Mouse (Mus musculus): Measurements from ENCODE around the gene Rhox1. TPM values are rescaled to one million over a fixed set of nuclear protein-coding genes. Genes with fewer than 3 reads are reported as not detected.
"Not testable (repeated sequence)": the region's sequence is repeated elsewhere in the genome, so short reads cannot be mapped to it uniquely, and the experiment has no call there.

Rhox1 gene
- under 1 TPM in 1 of 2 experiments, not detected in 1; 0.38 TPM for polyA plus RNA-seq (2017; shearing (Covaris generic))

GRCm38 (mm10) chrX:37222158-37222557 lies at the start of gene Rhox1:
Gene Rhox1 (minus strand): TSS chrX:37222258.
- ATAC-seq: not testable (repeated sequence)

GRCm38 (mm10) chrX:37265038-37265437 lies 43.0 kb upstream of the Rhox1 start, which contains the start of gene Rhox4a:
Gene Rhox4a (plus strand): TSS chrX:37265338.
- ATAC-seq: not testable (repeated sequence)

- not testable (repeated sequence) for ATAC-seq
These were observed 27.6 kb upstream of the Rhox1 start, which contains the start of gene Rhox3a for GRCm38 (mm10) chrX:37249619-37250018. Gene Rhox3a (plus strand): TSS chrX:37249919.

GRCm38 (mm10) chrX:37244676-37245075 lies 22.6 kb upstream of the Rhox1 start, which contains the start of gene Rhox2a:
Gene Rhox2a (plus strand): TSS chrX:37244976.
- ATAC-seq: not testable (repeated sequence)

- ATAC-seq: no peak
These were observed 11.1 kb downstream of the Rhox1 start, which contains the start of gene Gm9 for GRCm38 (mm10) chrX:37210941-37211340. Gene Gm9 (minus strand): TSS chrX:37211041.

- no peak for ATAC-seq
These were observed 23.4 kb downstream of the Rhox1 start for GRCm38 (mm10) chrX:37198676-37199075.

- ATAC-seq: peak; percentile 7
These were observed 30.2 kb downstream of the Rhox1 start for GRCm38 (mm10) chrX:37191744-37192379.

GRCm38 (mm10) chrX:37191105-37191743 lies 30.8 kb downstream of the Rhox1 start, which contains the start of the genes Ndufa1 and Rnf113a1:
Gene Ndufa1 (minus strand): TSS chrX:37191163.
Gene Rnf113a1 (plus strand): TSS chrX:37191245.
- ATAC-seq: peak; percentile 87

- ATAC-seq: no peak
These were observed 31.3 kb downstream of the Rhox1 start for GRCm38 (mm10) chrX:37190755-37191104.

GRCm38 (mm10) chrX:37184401-37184800 lies 37.7 kb downstream of the Rhox1 start:
- not testable (repeated sequence) for ATAC-seq

GRCm38 (mm10) chrX:37168742-37169141 lies 53.3 kb downstream of the Rhox1 start, which contains the start of gene Akap14:
Gene Akap14 (minus strand): TSS chrX:37168842.
- ATAC-seq: no peak

- ATAC-seq: peak; percentile 93
These were observed 55.0 kb downstream of the Rhox1 start for GRCm38 (mm10) chrX:37167085-37167484.

Other genes with a start within 250 kb of the Rhox1 start
- 100 to 1,000 TPM; 150 to 159 TPM for gene Sept6, start 230.5 kb downstream of the Rhox1 start, polyA plus RNA-seq (2017; shearing (Covaris generic))
- not detected for gene Sowahd, start 173.4 kb downstream of the Rhox1 start, polyA plus RNA-seq (2017; shearing (Covaris generic))
- 1,000 to 10,000 TPM in 1 of 2 experiments, 100 to 1,000 TPM in 1; 487 to 1,066 TPM for gene Rpl39, start 136.9 kb downstream of the Rhox1 start, polyA plus RNA-seq (2017; shearing (Covaris generic))
- gene Upf3b, start 111.9 kb downstream of the Rhox1 start, polyA plus RNA-seq (2017; shearing (Covaris generic)): 10 to 100 TPM; 34.4 to 38.5 TPM
- 10 to 100 TPM; 23.9 to 29.3 TPM for gene Nkap, start 95.5 kb downstream of the Rhox1 start, polyA plus RNA-seq (2017; shearing (Covaris generic))
- gene Akap14, start 53.4 kb downstream of the Rhox1 start, polyA plus RNA-seq (2017; shearing (Covaris generic)): under 1 TPM in 1 of 2 experiments, not detected in 1; 0.30 TPM
- gene Ndufa1, start 31.1 kb downstream of the Rhox1 start, polyA plus RNA-seq (2017; shearing (Covaris generic)): 100 to 1,000 TPM; 210 to 310 TPM
- 10 to 100 TPM; 14.2 to 14.8 TPM for gene Rnf113a1, start 31.0 kb downstream of the Rhox1 start, polyA plus RNA-seq (2017; shearing (Covaris generic))
- gene Gm9, start 11.2 kb downstream of the Rhox1 start, polyA plus RNA-seq (2017; shearing (Covaris generic)): not detected
- not detected for gene Rhox2a, start 22.7 kb upstream of the Rhox1 start, polyA plus RNA-seq (2017; shearing (Covaris generic))
- gene Rhox3a, start 27.7 kb upstream of the Rhox1 start, polyA plus RNA-seq (2017; shearing (Covaris generic)): not detected
- under 1 TPM in 1 of 2 experiments, not detected in 1; 0.33 TPM for gene Rhox4a, start 43.1 kb upstream of the Rhox1 start, polyA plus RNA-seq (2017; shearing (Covaris generic))
- not detected for gene Rhox3a2, start 157.8 kb upstream of the Rhox1 start, polyA plus RNA-seq (2017; shearing (Covaris generic))
- under 1 TPM in 1 of 2 experiments, not detected in 1; 0.77 TPM for gene Rhox4a2, start 168.6 kb upstream of the Rhox1 start, polyA plus RNA-seq (2017; shearing (Covaris generic))
- not detected for gene Rhox2b, start 189.8 kb upstream of the Rhox1 start, polyA plus RNA-seq (2017; shearing (Covaris generic))
- not detected for gene Rhox4b, start 210.2 kb upstream of the Rhox1 start, polyA plus RNA-seq (2017; shearing (Covaris generic))
- gene Rhox2c, start 231.4 kb upstream of the Rhox1 start, polyA plus RNA-seq (2017; shearing (Covaris generic)): not detected
- not detected for gene Rhox3c, start 236.3 kb upstream of the Rhox1 start, polyA plus RNA-seq (2017; shearing (Covaris generic))

Measured in CD4-positive, CD25-positive, alpha-beta regulatory T cell, adult 4 months (primary cell).